Mouse (Mus musculus) embryo, embryonic 10.5 days (tissue): ENCODE measurements at regions not wholly inside any gene's neighbourhood (a gene's known extent, or its start where the extent isn't known, plus 50 kb on each side); places are given as distances from the start of the nearest gene placed in this dataset.

ENCODE experiments used
- DNase-seq: peaks from one replicate; pipeline ENCODE4 v3.0.0-alpha.2; 2015; ENCODE audit warnings: low spot score

DNA sequence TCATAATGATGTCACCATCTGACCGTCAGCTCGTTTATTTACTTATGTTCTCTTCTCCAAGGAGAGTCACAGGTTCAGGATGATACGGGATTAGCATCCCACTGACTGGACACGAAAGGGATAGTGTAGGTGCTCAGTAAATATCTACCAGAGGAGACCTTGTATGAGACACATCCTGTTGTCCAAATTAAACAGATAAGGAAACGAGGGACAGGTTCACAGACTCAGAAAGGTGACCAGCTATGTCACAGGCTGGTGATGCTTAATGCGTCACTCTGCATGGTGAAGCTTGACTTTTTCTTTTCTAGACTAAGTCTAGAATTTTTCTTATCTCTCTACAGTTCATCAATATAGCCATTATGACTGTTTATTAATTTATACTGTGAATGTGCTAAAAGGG lies 235.2 kb upstream of the Sall1 start:
- DNase-seq = no peak

DNA sequence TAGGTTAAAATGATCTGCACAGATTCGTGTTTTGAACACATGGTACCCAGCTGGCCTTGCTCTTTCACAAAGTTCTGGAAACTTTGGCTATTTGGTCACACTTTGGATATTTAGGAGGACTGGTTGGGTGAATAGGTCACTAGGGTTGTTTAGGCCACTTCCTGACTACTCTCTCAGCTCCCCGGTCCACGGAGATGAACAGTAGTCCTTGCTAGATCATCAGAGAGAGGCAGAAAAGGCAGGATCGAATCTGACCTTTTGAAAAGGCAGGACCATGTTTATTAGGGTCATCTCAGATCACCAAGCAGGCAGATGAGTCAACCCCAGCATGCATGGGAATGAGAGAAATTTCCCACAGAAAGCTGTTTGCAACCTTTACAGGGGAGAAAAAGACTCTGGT lies 229.3 kb upstream of the Sall1 start:
- peak; percentile 32 for DNase-seq

DNA sequence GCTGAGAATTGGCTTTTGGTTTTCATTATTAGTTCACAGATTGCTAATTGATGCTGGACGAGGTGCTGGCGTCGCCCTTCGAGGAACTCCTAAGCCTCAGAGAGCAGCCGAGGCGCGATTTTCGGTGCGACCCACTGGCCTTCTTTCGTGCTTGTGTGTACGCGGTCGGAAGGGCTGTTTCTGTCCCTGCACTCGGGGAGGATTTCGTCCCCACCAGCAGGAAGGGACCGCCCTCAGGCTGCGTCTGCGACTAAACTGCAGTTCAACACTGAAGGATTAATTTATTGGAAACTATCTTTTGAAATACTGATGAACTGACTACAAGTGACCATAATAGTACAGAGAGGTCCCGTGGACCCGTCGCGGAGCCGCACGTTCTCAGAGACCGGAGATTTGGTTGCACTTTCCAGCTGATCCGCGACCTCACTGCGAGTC lies 228.4 kb upstream of the Sall1 start:
- peak; percentile 73 for DNase-seq

DNA sequence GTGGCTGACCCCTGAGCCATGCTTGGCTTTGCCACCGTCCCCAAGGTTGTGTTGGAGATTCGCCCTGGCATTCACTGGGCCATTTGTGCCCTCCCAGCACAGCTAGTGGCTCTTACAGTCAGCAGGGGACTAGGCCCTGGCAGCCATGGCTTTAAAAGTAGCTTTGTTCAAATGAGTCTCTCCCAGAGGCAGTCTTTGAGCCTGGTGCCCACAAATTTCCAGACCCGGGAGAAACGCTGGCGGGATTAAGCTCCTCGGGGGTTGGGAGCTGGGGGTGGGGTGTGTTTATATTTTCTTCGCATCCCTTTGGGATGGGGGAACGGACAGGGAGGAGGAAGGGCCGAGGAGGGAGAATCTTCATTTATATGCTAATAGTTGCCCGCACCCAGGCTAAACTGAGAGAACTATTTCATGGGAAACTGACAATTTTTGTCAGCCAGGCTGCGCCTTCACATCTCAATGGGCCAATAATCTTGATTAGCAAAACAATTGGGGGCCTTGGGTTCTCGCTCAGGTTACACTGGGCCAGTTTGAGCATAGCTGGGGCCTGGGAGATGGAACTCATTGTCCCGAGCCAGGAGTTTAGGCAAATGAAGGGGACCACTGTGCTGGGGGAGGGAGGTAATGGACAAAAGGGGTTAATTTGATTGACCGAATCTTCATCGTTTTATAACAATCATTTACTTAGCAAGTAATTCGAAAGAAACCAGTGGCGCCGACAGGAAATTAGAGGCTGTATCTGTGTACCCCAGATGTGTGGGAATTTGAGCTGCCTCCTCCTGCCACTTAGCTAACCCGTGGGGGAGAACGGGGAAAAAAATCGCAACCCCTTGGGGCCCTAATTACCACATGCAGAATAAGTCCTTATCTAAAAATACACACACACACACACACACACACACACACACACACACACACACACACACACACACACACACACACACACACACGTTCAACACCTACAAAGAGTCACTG lies 227.7 kb upstream of the Sall1 start:
- DNase-seq = peak; percentile 76

DNA sequence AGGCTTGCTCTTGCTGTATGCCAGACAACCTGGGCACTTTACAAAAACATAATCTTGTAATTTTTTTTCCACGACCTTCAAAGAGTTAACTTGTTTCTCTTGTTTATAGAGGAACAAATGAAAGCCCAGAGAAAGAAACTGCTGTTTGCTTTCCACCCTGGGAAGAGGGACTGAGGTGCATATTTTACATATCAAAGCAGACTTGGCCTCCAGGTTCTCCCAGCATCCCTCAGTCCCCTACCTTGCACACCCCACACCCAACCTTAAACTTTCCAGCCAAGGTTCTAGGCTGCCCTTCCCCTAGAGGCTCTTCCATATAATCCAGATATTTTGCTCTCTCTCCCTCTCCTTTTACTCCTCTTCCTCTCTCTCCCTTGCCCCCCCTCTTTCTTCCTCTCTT lies 226.0 kb upstream of the Sall1 start:
- no peak for DNase-seq

DNA sequence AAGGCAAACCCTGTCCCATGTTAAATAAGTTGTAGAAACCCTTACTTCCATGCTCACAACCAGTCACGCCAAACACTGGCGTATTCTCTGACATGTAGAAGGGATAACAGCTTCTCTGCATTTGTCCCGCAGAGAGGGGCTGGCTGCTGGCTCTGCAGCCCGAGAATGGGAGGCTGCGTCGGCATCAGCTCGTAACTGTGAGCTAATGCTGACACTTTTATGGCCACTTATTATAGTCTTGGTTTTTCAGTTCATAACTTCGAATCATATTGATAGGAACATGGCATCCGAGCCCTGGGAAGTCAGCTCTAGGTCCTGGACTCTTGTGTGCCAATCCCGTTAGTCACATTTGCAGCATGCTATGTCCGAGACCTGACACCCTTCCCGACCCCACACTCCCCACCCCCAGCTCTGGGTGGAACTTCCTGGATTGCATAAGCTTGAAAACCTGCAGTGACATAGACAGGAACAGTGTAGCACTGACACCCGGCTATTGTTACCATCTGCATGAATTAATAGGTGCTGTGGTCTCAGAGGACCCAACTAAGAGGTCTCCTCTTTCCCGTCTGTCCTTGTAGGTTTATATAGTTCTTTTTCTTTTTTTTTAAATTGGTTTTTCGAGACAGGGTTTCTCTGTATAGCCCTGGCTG lies 217.3 kb upstream of the Sall1 start:
- no peak for DNase-seq

DNA sequence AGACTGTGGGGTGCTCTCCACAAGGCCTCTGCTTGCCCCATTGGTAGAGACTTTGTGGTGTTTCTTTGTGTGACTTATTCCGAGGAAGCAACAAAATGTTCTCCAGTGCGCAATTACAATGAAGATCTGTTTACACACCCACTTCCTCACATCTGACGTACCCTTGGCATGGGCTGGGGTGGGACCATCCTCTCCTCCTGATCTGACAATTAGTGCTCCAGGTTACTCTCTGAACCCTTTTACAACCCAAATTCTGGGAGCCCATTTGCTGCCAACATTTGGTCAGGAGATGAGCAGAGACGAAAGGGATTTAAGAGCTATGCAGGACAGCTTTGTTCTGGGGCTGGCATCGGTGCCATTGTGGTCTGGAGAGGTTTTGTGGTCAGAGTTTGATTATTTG lies 215.9 kb upstream of the Sall1 start:
- no peak for DNase-seq

DNA sequence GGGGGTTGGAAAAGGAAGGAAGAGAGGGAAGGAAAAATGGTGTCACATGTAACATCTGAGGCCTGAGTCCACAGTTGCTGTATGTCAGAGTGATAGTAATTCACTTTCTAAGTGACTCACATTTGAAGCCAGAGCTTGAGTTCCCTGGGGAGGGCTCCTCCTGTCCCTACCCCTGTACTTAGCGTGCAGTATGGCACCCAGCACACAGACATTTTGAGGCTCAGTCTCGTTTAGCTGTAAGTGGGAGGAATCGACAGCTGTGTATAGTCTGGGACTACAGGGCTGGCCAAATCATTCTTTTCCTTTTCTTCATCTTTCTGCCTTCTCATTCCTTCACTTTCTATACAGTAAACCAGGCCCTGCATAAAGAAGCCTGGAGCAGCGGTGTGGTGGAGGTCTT lies 202.4 kb upstream of the Sall1 start:
- no peak for DNase-seq

DNA sequence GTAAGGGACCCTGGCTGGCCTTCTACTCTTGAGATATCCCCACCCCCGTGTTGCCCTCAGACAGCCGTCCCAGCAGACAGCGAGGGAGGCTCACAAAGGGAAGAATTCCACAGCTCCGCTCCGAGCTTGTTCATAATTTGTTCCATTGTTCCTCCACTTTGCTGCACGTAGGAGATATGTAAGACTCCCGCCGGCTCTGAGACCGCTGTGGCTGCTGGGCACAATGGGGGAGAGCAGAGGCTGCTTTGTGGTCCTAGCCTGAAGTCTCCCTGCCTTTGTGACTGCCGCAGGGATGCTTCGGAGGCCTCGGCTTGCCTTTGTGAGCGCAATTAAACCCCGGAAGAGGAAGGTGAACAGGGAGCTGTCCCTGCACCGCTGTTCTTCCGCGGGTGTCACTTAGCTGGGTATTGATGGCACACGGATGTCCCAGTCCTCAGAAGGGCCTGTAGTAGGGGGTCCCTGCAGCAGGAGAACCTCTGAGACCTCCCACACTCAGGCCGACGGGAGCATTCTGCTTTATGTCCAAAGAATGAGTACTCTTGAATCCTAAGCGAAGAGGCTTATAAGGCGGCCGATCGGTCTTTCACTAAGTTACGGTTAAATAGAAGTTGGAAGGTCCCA lies 201.3 kb upstream of the Sall1 start:
- DNase-seq = peak; percentile 73

DNA sequence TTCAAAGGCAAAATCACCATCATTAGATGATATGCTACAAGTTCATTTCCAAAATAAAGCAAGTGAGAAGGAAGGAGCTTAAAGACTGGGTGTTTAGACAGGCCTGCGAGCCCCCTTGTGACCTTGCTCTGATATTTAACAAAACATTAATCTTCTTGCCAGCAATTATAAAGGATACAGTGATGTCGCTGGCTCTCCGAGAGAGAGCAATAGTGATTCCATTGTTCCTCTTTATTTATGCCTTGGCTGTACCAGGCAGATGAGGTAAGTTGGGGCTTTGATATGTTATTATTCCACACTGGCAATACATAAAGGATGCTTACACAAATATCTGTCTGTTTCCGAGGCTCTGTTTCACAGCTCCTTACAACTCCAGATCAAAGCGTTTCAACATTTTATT lies 197.7 kb upstream of the Sall1 start:
- peak; percentile 15 for DNase-seq

DNA sequence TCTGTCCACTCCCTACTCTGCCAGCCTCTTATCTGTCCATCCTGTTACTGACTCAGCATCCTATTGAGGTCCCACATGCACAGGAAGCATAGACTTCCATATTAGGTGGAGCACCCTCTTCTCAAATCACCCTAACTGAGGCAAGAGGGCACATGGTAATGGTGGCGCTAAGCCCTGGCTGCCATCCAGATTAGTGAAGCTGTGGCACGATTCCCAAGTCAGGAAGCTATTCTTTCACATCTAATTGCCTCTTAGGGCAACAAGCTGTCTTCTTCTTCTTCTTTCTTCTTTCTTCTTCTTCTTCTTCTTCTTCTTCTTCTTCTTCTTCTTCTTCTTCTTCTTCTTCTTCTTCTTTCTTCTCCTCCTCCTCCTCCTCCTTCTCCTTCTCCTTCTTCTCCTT lies 195.7 kb upstream of the Sall1 start:
- no peak for DNase-seq

DNA sequence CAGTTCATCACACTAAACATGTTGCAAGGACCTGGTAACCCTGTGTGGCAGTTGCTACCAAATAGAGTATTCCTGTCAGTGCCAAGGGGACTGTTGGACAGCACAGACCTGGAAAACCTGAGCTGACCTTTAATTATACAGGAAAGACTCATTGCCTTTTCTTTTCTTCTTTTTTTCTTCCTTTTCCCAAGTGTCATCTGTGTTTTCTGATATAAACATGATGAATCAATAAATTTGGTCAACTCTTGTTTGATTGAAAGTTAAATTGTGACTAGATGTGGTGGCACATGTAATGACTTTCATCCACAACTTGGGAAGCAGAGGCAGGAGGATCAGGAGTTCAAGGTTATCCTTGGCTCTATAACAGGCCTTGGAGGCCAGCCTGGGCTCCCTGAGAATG lies 190.1 kb upstream of the Sall1 start:
- DNase-seq = no peak

DNA sequence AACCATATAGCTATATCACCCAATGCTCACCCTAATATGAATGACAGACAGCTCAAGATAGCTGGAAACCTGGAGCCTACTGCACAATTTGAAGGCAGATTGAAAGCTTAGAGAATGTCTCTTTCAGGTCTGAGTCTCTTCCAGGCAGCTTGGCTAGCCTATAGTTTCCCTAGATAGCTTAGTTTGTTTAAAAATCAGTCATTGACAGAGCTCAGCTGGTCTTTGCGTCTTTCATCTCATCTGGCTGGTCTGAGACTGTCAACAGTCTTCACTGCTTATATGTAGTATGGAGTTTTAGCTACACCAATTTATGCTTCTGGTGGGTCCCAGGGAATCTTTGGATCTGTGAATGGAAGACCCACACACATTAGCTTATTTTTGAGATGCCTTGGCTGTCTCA lies 188.4 kb upstream of the Sall1 start:
- no peak for DNase-seq

DNA sequence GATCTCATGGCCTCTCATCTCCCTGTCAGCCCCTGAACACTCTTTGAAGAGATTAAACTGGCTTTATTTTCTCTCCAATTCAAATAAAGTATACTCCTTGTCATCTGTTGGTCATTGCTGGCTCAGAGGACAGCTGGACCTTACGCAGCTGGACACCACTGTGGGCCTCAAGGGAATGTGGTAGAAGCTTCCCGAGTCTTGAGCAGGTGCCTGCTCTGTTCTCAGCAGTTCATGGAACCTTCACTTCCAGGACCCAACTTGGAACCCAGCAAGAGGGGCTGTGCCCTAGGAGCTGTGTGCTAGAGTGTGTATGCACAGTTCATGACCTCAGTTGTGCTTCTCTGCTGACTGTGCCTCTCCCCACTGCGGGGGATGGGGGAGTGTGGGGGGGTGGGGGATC lies 185.2 kb upstream of the Sall1 start:
- DNase-seq = no peak

DNA sequence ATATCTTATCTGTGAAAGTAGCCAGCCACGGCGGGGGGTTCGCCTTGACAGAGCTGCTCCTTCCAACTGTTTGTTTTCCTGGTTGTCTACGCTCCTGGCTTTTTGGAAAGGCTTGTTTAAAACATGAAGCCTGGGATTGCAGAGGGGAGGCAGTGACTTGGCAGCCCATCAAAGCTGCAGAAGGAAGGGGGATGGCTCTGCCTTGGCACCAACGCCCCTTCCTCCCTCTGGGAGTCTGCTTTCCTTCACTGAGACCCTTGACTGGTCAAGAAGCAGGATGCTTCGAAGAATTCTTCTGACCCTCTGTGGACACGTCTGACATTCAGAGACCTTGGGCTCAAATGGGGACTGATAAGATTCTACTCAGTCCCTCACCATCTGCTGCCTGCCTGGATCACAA lies 176.9 kb upstream of the Sall1 start:
- DNase-seq = no peak

DNA sequence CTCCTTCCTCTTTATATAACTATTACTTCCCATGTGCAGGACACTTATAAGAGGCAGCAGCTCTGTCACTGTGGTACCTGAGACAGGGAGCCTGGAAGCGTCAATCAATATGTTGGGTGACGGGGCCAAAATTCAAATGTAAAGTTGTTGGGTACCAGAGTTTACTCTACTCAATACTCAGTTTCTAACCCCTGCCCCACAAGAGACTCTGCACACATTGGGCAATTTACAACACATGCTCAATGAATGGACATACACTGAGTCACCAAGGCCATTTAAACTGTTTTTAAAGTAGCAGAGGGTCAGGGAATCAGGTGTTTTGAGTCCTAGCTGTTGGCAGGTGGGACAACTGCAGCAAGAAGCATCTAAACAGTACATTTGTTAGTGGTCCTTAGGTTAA lies 176.4 kb upstream of the Sall1 start:
- DNase-seq = no peak

DNA sequence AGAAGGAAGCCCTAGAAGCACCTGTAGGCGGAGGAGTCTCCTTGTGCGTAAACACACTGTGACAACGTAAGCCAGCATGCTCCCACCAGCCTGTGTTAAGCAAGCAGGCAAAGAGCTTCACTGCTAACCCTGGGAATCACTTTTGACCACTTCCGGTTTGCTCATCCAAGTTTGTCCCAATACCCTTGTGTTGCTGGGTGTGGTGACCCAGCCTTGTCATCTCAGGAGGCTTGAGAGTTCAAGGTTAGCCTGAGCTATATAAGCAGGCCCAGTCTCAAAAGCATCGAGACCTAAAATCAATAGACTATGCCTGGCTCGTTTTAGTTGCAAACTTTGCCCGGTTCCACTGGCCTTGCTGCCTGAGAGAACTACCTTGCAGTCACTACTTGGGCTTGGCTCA lies 175.2 kb upstream of the Sall1 start:
- no peak for DNase-seq

DNA sequence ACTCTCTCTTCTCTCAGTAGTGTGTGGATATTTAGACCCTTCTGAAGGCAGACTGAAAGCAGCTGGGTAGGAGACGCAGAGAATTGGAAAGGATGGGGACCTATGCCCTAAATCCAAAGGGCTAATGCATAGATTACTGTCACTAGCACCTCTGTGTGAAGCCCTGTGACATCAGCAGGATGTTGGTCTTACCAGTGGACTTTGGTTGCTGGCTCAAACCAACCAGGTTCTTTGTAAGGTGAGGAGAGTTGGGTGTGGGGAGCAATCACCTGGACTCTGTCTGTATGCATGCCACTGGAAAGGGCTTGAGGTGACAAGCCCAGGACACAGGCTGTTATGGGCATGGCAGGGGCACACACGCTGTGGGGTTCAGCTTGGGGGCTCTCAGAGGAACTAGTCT lies 173.7 kb upstream of the Sall1 start:
- DNase-seq = no peak

DNA sequence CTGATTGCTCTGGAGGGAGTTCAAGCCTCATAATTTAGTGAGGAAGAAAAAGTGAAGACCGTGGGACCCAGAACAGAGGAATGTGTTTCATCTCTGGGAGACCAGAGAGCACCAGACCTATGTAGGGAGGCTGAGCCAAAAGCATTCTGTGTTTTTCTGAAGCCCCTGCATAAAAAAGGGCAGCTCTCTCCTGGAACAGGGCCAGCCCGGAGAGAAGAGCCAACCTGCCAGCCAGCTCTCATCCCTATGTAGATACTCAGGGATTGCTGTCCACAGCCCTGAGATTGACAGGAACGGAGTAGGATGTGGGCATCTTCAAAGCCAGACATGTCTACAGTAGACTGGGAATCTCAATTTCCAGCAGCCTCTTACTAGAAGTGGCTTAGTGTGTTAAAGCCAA lies 168.0 kb upstream of the Sall1 start:
- no peak for DNase-seq

DNA sequence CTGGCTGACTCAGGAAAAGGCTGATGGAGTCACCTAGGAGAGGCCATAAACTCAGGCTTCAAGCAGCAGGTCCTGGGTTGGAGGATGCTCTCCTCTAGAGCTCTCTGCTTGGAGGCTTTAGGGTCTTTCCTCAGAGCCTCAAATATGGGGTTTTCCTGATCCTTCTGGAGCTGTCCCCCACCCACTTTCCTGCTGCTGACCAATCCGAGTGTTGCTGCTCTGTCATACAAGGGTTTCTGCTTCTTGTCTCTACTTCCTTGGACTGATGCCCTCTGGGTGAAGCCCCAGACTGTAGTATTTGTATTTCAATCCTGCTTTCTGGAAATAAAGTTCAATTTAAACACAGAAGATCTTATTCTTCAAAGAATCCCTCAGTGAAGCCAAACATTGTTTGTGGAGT lies 166.7 kb upstream of the Sall1 start:
- no peak for DNase-seq

DNA sequence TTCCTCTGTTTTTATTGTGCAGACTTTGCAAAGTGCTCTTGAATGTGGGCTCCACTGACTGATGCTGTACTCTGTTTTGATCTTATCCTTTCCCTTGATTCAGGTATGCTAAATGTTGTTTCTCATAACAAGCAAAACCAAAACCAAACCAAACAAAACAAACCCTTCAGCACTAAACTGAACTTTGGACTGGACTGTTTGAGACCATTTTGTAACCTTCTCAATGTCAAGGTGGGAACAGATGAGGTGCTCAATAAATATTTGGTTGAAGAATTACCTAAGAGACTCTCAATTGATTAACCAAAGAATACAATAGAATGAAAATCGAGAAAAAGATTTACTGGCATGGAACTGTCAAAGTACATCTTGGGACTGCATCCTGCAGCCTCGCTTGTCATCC lies 163.9 kb upstream of the Sall1 start:
- DNase-seq = no peak

DNA sequence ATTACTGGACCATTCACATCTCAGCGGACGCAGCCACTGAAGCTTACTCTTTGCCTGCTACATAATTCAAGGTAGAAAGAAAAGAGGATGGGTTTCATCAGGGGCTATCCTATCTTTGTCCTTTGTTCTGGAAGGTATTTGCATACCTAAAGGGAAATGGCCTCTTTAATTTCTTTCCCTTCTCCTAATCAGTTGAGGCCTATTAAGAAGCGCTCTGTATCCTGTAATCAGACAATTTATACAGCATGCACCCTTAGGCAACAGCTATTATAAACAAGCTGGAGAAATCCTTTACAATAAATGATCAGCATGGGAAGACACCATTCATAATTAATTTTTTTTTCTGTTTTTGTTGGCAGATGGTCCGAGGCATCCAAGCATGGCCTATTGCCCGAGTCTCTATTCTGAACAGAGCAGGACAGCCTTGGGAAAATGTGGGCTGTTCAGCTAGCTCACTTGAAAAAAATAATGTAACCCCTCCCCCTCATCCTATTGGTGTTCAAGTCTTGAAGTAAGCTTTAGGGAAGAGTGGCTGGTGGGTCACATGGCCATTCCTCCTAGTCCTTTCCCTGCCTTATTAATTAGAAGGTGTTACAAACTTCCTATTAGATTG lies 158.6 kb upstream of the Sall1 start:
- DNase-seq = no peak

DNA sequence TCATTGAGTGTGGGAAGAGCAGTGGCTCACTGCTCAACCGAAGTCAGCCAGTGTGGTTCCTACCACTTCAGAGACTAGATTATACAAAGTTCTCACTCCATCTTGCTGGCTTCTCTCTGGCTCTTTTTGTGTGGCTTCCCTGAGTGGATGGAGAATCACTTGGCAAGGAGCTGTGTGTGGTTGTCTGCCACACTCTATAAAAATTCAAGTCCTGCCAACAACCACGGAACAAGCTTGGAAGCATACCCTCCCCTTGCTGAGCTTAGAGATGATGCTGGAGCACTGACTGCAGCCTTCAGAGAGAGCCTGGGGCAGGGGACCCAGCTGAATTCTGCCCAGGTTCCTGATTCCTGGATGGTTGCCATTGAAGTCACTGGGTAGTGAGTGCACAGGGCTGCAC lies 156.3 kb upstream of the Sall1 start:
- no peak for DNase-seq
